Mouse (Mus musculus) heart, postnatal 36 days (tissue): ENCODE results near the gene Vps51. TPM values are rescaled to one million over a fixed set of nuclear protein-coding genes. Genes with fewer than 3 reads are reported as not detected.
A peak's percentile ranks its signal among the peaks of the same experiment; 100 is the strongest.

ENCODE experiments used
- DNase-seq, 2 experiments: peaks; one replicate each; pipeline ENCODE4 v3.0.0; 2021 to 2022
- intact Hi-C: fragments of 180-260 bp; cut with DNase I; formaldehyde crosslinking; loops from one replicate; pipeline ENCODE4 v1.15.1; 2025
- total RNA-seq, 2 experiments: library from RNA; stranded (reverse); gene quantifications; 2 replicates each; pipeline ENCODE4 v1.2.3; 2021

Gene Vps51
- total RNA-seq, 2 experiments from 2014 or later: 23.9 to 25.0 TPM

DNA sequence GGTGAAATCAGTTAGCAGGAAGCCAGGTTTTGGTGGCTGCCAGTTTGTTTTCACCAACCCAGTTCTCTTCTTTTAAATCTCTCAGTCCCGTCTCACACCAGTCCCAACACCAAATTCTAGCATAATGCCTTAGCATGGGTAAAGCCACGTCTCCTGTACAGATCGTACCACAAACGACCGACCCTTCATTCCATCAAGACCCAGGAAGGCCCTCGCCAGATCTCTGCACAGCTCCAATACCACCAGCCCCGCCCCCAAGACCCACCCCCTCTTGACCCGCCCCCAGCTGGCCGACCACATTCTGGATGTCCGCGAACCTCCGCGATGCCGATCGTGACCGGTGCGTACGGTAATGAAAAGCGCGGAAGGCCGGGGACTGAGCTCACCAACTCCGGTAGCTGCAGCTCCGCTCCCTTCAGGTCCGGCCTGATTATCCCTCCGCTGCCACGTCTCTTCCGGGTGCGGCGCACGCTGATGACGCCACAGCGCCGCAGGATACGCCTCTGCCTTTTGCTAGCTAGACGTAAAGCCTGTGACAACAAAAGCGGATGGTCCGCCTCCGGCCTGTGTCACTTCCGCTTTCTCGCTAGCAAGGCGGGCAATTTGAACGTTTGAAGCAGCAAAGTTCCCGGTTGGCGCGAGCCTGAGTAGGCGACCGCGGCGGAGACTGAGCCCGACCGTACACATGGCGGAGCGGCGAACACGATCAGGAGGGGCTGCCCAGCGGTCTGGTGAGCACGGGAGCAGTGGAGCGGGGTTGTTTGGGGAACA, 7.6 kb upstream of the Vps51 start, which contains the start of the genes Zfpl1 and Cdca5:
Gene Zfpl1 (minus strand): TSS at position 479 of the 771 bp plus-strand sequence.
Gene Cdca5 (plus strand): TSS at position 506 of the 771 bp plus-strand sequence.
- DNase-seq: peak; percentile 95 to 98
- intact Hi-C loops: loop anchor here (1.0 kb wide), 1 partner anchor 27 kb away; the partner anchor contains the start of genes Fau and Mrpl49

DNA sequence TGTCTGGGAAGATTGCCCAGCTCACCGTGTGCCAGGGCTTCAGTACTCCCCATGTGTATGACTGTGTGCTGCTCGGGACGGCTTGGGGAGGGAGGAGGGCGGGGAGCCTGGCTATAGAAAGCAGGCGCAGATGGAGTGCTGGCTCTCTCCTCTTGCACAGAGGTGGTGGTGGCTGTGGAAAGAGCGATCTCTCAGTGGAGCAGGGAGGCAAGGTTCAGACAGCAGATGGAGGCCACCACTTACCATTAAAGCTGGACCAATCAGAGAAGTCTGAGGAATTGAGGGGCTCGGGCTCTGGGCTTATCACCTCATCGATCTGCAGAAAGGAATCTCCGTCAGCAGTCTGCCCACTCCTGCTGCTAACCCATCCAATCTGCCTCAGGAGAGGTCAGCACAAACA, 5.1 kb upstream of the Vps51 start, which contains the start of gene Gm28374:
Gene Gm28374 (minus strand): TSS at position 101 of the 400 bp plus-strand sequence.
- no peak for DNase-seq
- intact Hi-C loops: no loop called here

DNA sequence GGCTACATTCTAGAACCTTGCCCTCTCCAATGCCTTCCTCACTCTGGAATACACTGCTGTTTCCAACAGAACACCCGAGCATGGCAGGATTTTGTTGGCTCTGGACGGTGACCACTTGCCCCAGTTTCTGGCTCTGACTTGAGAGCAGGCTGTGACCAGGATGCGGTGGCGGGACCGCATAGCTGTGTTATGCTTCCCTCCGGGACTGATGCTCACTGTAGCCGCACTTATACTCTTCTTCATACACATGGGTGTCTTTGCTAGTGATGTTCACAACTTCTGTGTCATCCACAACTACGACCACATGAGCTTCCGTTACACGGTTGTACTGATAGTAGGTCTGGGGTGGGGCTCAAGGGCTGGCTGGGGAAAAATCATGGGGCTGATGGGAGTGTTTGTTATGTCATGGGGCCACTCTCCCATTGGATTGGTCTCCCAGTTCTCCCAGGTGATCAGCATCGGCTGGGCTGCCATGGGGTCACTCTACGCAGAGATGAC, 3.0 kb upstream of the Vps51 start, which contains the start of gene Tmem262:
Gene Tmem262 (plus strand): TSS at position 51 of the 498 bp plus-strand sequence.
- DNase-seq: no peak
- intact Hi-C loops: loop anchor here (5.0 kb wide), 1 partner anchor 252 kb away; the partner anchor contains the start of gene Men1

DNA sequence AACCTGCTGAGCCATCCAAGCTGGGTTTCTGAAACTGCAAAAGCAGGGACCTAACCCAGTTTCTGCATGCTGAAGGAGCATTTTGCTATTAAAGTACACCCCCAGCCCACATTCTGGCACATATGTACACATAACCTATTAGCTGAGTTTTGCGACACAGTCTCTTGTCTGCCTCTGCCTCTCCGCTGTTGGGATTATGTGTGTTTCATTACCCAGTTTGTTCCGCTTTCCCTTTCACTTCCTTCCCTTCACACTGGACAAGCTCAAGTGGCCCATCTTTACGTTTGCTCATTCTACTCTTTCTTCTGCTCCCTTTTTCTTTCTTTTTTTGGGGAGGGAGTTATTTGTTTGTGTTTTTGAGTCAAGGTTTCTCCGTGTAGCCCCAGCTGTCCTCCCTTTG, 3.1 kb downstream of the Vps51 start:
- intact Hi-C loops: no loop called here
- no peak for DNase-seq

DNA sequence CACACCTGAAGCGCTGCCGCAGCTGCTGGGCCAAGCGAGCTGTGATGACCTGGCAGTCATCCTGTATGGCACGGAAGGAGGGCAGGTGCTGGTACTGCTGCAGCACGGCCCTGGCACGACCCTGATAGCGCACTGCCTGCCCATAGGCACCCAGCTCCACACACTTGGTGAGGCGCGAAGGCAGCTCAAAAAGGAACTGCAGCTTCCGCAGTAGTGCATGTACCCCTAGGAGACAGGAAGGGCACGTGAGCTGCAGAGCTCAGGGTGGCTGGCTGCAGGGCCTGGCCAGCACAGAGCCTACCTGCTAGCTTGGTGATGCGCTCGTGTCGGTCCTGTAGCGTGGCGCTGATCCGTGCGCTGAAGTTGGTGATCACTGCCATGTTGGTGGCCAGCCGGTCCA, 5.8 kb downstream of the Vps51 start:
- no peak for DNase-seq
- intact Hi-C loops: no loop called here

DNA sequence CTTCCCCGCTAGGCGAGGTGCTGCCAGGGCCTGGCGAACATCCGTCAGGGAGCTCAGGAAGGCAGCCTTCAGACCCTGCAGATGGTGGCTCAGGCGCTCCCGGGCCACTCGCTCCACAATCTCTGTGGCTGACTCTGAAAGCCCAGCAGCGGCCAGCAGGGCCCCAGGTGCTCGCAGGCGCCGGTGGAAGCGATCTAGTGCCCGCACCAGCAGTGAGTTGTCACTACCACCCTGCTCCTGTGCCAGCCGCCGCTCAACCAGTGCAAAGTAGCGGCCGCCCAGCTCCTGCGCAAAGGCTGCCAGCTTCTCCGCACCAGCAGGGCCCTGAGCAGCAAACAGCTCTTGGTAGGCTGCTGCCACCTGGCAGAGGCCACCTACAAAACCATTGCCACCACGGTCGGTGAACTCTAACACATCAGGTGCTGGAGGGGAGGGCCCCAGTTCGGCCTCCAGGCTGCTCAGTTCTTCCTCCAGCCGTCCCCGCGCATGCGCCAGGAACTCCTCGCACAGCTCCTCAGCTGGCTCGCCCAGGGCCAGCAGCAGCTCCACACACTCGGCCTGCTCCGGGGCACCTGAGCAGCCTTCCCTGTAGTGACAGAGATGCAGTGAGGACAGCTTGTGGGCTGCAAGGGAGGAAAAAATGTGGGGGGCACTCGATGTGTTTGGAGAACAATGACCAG, 6.3 kb downstream of the Vps51 start:
- intact Hi-C loops: no loop called here
- no peak for DNase-seq

DNA sequence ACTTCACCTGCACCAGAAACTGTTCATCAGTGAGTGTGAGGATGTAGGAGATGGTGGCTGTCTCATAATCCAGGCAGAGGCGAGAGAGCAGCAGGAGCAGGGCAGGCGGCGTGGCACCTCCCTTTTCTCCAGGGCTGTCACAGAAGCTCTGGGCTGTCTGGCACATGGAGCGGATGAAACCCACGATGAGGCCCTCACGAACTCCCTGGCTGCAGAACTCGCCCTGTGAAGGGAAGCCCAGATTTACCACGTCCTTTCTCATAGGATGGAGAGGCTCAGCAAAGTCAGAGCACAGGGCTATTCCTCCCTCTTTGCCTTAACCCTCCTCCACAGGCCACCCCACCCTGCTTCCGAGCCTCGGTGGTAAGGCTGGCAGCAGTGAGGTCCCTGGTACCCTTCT, 7.2 kb downstream of the Vps51 start:
- DNase-seq: no peak
- intact Hi-C loops: no loop called here

DNA sequence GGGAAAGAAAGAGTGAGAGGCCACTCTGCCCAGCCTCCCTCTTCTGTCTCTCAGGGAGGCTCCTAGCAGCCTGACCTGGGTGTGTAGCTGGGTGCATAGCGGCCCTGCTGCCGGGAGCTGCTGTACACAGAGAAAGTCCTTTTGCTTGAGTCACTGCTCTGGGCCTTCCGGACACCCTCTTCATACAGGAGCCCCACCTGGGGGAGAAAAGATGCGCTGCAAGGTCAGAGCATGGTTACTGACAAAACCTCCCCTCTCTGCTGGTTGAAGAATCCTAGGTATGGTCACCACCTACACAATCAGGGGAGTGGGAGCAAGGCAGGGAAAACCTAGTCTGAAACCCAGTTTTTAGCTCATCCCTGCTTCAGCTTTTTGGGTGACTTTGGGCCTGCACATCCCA, 8.1 kb downstream of the Vps51 start:
- intact Hi-C loops: no loop called here
- no peak for DNase-seq

DNA sequence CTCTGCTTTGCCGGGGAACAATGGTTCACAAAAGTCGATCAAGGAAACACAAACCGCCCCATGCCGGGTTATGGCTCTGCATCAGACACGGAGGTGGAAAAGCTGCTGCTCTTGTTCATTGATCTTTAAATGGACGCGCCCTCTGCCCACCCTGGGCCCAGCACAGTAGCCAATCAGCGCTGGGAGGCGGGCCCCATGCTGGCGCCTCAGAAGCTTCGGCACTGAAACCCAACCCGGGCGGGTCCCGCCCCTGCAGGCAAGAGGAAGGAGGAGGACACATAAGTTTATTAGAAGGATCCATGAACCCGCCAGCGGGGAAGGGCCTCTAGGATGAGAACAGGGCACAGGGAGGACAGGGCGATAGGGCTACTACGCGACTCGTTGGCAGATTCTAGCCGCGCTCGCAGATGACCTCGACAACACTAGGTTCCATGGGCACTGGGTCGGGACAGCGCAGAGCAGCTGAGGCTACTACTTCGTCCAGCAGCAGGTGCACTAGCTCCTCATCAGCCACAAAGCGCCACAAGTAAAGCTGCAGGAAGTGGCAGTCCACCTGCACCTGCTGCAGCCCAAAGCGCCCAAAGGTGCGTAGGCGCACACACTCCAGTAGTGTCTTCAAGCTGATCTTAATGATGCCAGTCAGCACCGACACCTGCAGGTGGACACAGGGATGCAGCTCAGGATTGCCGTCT, 9.2 kb downstream of the Vps51 start, which contains the start of gene Tm7sf2:
Gene Tm7sf2 (minus strand): TSS at position 650 of the 692 bp plus-strand sequence.
- intact Hi-C loops: no loop called here
- peak; percentile 87 for DNase-seq

DNA sequence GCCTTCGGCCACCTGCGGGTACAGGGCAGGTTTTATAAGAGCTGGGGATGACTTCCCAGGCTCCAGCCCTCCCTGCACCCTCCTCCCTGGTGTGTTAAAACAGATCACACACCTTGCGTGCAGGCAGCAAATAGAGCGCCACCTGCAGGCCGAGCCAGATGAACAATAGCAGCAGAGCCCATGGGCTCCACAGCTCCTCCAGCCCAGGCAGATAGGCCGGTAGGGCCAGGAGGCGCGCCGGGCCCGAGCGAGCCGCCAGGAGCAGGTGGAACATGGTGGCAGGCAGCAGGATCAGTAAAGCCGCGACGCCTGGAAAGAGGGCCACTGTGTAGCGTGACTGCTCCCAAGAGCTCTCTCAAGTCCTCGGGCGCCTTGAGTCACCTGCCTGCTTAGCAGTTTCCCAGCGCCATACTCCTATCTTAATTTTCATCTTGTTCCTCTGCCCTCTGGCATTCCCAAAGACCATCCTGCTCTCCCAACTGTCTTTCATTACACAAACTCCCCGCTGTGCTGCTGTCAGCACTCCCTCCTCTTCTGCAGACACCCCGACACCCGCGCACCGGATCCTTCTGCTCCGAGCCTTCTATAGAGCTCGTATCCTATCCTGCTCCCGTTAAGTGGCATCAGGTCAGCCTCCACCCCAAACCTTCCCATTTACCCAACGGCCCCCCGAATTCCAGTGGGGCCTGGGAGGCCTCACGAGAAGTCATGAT, 9.9 kb downstream of the Vps51 start:
- peak; percentile 69 to 78 for DNase-seq
- intact Hi-C loops: no loop called here

DNA sequence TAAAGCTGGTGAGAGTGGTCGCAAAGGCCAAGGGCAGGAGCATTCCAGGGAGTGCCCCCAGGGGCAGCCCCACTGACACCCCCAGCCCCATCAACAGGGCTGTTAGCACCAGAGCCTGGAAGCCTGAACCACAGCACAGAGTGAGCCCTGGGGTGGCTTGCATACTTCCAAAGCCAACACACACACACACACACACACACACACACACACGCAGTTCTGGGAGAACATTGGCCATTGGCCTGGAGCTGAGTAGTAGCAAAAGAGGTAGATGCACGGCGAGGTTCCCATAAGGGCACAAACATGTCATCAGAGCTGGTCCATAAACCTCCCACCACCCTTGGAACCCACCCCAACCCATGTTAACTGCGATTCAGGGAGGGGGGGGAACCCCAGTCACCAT, 10.5 kb downstream of the Vps51 start:
- intact Hi-C loops: no loop called here
- no peak for DNase-seq

DNA sequence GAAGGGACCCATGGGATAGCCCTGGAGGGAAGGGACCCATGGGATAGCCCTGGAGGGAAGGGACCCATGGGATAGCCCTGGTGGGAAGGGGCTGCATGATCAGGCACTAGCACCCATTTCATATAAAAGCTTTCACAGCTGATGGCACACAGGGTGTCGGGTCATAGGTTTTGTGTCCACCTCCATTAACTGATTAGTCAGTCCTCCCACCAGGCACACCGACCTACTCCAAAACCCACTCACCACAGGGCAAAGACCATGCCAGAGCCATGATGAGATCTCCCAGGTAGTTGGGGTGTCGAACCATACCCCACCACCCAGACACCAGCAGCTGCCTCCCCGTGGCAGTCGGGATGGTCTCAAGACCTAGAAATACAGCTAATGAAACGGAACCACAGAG, 13.9 kb downstream of the Vps51 start:
- no peak for DNase-seq
- intact Hi-C loops: loop anchor here (5.0 kb wide), 2 partner anchors 151 to 179 kb away; partner anchors contain the start of genes Atg2a and Dpf2

DNA sequence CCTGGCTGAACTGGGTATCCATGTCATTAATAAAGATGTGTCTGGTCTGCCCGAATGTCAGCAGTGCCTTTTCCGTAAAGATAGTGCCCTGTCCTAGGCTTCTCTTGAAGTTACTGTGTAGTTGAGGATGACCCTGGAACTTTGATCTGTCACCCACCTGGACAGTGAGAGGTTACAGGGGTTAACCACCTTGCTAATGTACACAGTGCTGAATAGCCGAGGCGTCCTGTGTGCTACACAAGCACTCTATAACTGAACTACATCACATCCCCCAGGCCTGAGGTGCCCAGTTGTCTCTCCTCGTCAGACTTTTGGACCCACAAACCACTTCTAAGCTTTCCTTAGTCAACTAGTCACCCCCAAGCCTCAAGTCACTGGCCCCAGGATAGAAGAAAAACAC, 14.6 kb downstream of the Vps51 start:
- no peak for DNase-seq
- intact Hi-C loops: loop anchor here (5.0 kb wide), 2 partner anchors 150 to 180 kb away; partner anchors contain the start of genes Atg2a and Dpf2

DNA sequence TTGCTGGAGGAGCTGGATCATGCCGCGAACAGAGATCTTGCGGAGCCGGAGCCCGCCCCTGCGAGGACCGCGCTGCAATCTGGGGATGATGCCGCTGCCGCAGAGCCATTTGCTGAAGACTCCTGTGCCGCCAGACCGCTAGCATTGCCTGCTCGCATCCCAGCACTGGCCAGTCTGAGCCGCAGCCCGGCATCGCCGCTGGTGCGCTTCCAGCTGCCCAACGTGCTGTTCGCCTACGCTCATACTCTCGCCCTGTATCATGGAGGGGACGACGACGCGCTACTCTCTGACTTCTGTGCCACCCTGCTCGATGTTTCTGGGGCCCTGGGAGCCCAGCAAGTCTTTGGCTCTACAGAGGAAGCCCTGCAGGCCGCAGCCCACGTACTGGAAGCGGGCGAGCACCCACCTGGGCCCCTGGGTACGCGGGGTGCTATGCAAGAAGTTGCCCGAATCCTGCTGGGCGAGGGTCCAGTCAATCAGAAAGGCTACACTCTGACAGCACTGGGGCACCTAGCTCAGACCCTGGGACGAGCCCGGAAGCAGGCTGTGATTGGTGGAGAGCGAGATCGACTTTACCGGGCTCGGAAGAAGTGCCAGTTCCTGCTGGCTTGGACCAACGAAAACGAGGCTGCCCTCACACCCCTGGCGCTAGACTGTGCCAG, 15.3 kb downstream of the Vps51 start:
- DNase-seq: no peak

DNA sequence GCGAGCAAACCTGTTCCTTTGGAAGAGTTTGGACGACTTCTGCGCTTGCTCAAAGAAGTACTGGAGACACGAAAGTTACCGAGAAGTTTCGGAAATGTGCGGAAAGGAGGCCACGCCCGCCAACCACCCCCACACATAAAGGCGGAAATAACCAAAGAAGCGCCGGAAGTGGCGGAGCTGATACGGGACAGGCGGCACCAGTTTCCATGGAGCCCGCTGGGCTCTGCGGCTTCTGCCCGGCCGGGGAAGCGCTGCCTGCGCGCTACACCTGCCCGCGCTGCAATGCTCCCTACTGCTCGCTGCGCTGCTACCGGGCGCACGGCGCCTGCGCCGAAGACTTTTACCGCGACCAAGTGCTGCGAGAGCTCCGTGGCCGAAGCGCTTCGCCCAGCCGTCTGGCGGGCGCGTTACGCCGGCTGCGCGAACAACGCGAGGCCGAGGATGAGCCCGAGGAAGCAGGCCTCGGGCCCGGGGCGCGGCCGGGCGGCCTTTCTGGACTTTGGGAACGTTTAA, 16.0 kb downstream of the Vps51 start, which contains the start of gene Znhit2:
Gene Znhit2 (plus strand): TSS at position 172 of the 513 bp plus-strand sequence.
- intact Hi-C loops: loop anchor here (5.0 kb wide), 2 partner anchors 149 to 181 kb away; partner anchors contain the start of genes Atg2a and Dpf2
- DNase-seq: peak; percentile 90 to 93

More for the DNA sequence above, 15.3 kb downstream of the Vps51 start:
- intact Hi-C loops: loop anchor here (5.0 kb wide), 2 partner anchors 149 to 181 kb away; partner anchors contain the start of genes Atg2a and Dpf2

DNA sequence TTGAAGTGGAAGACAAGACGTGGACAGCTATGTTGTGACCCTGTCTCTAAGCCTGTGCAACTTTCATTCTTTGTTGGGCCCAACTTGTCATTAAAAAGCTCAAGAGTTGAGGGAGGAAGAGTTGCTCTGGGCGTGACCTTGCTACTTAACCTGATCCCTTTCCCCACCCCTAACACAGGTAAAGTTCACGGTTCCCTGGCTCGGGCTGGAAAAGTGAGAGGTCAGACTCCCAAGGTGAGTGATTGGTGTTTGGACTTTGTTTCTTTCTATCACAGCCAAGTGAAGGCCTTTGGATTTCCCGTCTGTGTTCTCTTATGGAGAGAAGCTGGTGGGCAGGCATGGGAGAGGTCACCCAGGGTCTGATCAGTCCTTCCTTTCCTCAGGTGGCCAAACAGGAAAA, 18.1 kb downstream of the Vps51 start:
- intact Hi-C loops: no loop called here
- DNase-seq: no peak

DNA sequence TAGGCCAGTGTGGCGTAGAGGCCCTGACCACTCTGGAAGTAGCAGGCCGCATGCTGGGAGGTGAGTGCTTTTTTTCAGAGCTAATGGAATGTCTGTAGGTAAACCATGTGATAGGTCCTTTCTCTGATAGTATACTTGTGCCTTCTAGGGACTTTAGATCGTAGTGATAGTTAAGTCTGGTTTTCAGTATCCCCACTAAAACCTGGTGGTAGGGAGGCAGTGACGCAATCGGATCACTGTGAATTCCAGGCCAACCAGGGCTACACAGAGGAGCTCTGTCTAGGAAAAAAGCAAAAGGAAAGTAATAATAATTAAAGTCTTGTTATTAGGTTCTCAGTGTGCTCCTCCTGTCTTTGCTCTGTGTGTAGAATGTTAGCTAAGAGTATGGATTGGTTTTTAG, 18.5 kb downstream of the Vps51 start:
- intact Hi-C loops: no loop called here
- no peak for DNase-seq

DNA sequence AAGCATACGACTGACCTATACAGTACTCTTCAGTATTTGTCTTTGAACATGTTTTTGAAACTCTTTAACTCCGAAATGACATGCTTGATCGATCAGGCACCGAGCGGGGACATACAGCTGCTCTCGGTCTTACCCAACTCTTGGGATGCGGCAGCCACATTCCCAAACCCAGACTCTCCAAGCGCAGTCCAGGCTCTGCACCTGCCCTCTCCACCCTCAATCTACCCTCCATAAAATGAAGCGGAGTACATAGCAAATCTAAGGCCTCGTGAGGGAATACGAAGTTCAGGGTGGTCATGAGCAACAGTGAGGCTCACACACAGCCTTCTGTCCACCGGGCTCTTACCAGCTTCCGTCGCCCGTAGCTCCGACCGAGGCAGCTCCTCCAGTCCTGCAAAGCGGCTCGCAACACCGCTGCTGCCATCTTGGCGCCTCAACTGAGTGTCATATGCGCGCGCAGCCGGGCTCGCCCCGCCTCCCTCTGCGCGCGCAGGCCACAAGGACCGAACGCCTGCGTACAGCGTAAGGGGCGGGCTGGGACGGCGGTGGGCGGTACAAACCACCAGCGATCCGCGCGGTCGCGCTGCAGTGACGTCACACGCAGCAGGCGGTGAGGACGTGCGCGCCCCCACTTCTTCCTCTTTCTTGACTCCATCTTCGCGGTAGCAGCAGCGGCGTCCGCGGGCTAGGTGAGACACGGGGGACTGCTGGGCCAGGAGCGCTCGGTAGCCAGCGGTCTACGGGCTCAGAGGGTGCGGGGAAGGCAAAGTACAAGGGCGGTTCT, 19.5 kb downstream of the Vps51 start, which contains the start of the genes Mrpl49 and Fau:
Gene Mrpl49 (minus strand): TSS at position 473 of the 784 bp plus-strand sequence.
Gene Fau (plus strand): TSS at position 532 of the 784 bp plus-strand sequence.
- intact Hi-C loops: loop anchor here (1.0 kb wide), 1 partner anchor 27 kb away; the partner anchor contains the start of genes Cdca5 and Zfpl1
- peak; percentile 98 to 99 for DNase-seq
